Mouse (Mus musculus) lung, postnatal 14 days (tissue): ENCODE data around the gene Ndufa1.
"Not testable (repeated sequence)": the region's sequence is repeated elsewhere in the genome, so short reads cannot be mapped to it uniquely, and the experiment has no call there.

Experiments
- DNase-seq: peaks from one replicate; pipeline ENCODE4 v3.0.0; 2021

The Ndufa1 gene

DNA sequence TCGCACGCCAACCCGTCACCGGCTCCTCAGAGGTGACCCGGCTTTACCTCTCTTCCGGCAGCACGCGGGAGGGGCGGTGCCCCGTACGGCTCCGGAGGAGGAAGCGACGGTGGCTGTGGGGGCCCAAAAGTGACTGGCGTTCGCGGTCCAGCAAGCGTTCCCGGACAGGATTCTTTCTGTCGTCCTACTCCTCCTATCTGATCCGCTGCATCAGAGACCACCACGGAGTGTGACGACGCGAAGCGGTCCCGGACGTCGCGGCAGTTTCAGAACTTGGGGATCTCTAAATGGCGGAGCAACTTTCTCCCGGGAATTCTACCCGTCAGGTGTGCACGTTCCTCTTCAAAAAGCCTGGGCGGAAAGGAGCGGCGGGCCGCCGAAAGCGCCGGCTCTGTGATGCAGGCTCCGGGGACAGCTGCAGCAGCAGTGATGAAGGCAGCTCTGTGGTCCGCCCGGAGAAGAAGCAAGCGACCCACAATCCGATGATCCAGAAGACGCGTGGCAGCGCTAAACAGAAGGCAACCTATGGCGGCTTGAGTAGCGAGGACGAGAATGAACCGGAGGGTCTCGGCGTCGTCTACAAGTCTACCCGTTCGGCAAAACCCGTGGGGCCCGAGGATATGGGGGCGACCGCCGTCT is at the start of gene Ndufa1, which contains the start of gene Rnf113a1:
Gene Ndufa1, minus strand, starts transcription at position 59 of the 639 bp plus-strand sequence.
Gene Rnf113a1, plus strand, starts transcription at position 141 of the 639 bp plus-strand sequence.
- DNase-seq, result peak; percentile 78

DNA sequence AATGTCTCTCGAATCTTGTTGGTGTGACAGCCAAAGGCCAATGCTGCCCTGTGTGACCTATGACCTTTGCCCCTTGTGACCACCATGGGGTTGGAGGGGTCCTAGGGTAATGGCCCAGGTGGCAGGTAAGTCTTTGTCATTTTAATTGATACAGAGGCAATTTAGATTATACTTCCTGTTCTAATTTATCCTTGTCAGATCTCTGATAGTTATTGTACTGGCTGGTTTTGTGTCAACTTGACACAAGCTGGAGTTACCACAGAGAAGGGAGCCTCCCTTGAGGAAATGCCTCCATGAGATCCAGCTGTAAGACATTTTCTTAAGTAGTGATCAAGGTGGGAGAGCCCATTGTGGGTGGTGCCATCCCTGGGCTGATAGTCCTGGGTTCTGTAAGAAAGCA is 31.2 kb upstream of the Ndufa1 start, which contains the start of gene Rhox1:
Gene Rhox1, minus strand, starts transcription at position 101 of the 400 bp plus-strand sequence.
- not testable (repeated sequence) for DNase-seq

DNA sequence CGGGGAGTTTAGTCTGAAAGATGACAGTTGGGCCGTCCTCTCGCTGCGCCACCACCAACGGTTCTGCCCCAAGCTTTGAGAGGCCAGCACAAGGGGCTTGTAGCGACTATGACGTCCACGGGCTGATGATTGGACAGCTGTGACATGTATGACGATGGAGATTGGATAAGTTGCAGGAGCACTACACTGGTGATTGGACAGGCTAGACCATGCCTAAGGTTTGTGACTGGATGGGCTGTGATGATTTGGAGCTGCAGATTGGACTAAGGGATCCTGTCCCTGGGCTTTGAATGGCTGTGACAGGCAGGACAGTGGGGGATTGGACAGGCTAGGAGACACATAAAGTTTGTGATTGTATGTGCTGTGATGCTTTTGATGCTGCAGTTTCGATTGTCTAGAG is 20.0 kb upstream of the Ndufa1 start, which contains the start of gene Gm9:
Gene Gm9, minus strand, starts transcription at position 101 of the 400 bp plus-strand sequence.
- no peak for DNase-seq

DNA sequence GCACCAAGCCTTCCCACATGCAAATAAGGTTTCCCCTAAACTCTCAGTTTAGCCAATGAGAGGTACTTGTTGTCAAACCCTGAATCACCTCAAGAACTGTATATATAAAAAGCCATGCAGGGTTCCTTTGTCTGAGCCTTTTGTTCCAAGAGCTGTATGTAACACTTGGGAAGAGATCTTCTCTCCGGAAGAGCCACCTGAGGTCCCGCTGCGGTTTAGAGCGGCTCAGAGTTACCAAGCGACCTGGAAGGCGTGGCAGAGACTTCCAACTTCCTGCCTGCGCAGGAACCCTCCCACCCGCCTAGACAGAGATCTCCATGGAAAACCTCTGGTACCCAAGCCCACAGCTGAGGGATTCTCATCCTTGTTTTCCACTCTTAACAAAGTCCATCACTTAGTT is 7.7 kb upstream of the Ndufa1 start:
- DNase-seq, result no peak

DNA sequence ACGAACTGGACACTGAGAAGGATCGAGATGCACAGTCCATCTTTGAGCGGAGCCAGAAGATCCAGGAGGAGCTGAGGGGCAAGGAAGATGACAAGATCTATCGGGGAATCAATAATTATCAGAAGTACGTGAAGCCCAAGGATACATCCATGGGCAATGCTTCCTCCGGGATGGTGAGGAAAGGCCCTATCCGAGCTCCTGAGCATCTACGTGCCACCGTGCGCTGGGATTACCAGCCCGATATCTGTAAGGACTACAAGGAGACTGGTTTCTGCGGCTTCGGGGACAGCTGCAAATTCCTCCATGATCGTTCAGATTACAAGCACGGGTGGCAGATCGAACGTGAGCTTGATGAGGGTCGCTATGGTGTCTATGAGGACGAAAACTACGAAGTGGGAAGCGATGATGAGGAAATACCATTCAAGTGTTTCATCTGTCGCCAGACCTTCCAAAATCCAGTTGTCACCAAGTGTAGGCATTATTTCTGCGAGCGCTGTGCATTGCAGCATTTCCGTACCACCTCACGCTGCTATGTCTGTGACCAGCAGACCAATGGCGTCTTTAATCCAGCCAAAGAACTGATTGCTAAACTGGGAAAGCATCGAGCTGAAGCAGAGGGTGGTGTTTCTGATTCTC is 899 bp upstream of the Ndufa1 start:
- no peak for DNase-seq

DNA sequence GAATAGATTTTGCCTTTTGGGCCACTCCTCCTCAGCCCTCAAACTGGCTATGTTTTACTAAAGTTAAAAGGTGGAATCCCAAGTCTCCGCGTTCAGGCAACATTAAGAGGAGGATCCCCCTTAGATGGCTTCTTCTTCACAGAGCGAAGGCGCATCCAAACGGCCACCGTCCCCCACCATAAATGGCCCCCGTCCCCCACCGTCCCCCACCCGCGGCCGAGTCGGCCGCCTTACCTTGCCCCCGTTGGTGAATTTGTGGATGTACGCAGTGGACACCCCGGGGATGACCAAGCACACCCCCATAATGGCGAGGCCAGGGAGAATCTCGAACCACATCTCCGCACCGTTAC is 233 bp downstream of the Ndufa1 start:
- no peak for DNase-seq

DNA sequence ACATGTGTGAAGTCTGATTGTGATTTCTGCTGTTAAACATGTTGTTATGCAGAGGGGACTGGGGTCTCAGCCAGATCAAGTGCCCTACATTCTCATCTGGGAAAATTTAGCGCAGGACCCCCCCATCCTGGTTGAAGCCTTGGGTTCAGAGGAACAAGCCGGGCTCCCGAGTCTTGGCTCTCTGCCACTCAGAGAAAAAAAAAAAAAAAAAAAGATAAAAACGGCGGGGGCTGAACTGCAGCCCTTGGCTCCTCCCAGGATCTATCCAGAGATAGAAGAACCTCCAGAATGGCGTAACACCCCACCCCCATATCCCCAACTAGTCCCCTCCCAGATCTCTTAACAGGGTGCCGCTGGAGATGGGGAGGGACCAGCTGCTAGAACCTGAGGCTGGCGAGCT is 6.6 kb downstream of the Ndufa1 start:
- DNase-seq, result not testable (repeated sequence)

DNA sequence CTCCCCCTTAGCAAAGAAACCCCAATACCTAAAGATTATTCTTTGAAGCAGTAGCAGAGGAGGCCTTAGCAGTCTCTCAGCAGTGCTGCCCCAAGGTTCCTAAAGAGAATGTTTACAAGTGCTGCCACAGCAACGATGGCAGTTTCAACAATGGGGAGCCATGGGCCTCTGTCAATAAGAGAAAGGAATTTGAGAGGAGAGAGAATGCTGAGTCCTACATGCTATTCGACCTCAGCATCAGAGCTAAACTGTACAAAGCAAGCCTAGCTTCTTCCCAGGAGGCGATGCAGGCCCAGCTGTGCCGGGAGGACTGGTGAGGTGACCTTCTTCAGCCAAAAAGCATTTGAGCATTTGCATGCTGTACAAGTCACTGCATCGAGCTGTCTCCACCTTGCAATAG is 22.2 kb downstream of the Ndufa1 start, which contains the start of gene Akap14:
Gene Akap14, minus strand, starts transcription at position 101 of the 400 bp plus-strand sequence.
- no peak for DNase-seq

DNA sequence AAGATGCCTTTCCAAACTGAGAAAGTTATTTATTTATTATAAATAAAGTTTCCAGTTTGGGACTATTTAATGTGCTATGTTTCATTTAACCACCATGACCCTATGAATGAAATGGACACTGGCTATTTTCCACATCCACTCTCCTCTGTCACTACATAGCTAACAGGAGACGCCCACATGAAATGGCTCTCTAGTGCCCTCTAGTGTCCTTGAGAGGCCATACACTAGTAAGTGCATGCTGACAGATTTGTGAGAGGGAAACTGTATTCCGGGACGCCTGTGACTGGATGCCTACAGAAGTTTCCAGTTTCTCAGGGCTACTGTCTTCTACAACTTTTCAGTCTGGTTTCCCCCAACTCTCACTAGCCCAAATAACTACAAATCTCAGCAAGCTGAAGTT is 23.9 kb downstream of the Ndufa1 start:
- peak; percentile 43 for DNase-seq

DNA sequence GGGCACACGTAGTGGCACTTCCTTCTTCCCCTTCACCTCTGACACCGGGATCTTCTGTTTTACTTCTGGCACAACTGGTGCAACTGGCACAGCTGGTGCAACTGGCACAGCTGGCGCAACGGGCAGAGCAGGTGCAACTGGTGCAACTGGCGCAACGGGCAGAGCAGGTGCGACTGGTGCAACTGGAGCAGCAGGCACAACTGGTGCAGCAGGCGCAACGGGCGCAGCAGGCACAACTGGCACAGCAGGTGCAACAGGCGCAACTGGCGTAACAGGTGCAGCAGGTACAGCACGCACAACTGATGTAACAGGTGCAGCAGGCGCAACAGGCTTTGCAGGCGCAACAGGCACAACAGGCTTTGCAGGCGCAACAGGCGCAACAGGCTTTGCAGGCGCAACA is 27.8 kb downstream of the Ndufa1 start:
- no peak for DNase-seq

DNA sequence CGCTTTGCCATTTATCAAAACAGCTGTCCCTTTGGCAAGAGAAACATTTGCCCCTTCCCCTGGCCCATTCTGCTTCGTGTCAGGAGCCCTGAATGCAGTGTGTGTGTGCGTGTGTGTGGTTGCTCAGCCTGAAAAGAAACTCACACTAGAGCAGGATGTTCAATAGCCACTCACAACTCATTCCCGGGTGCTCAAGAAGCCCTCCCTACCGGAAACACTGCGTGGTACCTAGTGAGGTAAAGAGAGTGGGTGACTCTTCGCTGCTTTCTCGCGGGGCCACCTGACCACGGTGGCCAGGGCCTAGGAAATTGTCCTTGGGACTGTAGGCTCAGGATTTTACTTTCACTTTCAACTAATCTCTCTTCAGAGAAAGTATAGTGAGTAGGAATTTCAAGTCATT is 29.8 kb downstream of the Ndufa1 start:
- no peak for DNase-seq

DNA sequence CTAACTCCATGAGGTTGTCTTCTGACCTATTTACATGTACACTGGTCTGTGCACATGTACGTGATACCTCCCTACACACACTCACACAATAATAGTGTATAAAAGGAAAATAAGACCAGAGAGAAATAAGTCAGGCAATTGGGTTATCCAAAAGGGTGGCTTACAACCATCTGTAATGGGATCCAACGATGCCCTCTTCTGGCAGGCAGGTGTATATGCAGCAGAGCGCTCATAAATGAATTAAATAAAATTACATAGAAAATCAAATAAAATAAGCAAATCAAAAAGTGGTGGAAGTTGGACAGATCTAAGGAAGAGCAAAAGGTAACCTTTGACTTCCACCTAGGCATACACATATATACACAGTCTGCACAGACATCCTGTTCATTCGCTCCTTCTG is 33.1 kb downstream of the Ndufa1 start:
- peak; percentile 1 for DNase-seq

DNA sequence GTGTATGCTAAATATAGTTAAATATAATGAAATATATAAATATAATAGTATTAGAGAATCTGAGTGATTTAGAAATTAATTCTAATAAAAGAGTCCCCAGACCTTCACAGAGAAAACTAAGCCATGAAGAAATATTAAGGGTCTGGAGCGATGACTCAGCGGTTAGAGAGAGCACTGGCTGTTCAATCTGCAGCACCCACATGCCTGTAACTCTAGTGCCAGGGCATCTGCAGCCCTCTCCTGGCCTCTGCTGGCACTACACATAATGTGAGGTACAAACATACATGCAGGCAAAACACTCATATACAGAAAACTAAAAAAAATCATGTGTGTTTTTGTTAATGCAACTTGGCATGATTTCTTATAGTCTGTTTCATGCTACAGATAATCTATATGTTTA is 46.0 kb downstream of the Ndufa1 start:
- peak; percentile 17 for DNase-seq

DNA sequence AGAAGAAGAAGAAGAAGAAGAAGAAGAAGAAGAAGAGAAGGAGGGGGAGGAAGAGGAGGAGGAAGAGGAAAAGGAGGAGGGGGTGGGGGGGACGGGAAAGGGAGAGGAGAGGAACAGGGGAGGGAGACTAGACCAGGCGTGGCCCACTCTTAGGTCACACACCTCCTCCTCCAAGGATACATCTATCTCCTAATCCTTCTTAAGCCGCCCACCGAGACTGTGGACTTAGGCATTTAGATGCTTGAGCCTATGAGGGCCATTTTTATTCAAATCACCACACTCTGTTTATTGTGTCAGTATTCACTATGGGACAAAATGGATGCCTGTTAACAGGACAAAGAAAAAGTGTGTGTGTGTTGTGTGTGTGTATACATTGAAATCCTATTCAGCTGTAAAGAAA is 46.5 kb downstream of the Ndufa1 start:
- DNase-seq, result not testable (repeated sequence)

DNA sequence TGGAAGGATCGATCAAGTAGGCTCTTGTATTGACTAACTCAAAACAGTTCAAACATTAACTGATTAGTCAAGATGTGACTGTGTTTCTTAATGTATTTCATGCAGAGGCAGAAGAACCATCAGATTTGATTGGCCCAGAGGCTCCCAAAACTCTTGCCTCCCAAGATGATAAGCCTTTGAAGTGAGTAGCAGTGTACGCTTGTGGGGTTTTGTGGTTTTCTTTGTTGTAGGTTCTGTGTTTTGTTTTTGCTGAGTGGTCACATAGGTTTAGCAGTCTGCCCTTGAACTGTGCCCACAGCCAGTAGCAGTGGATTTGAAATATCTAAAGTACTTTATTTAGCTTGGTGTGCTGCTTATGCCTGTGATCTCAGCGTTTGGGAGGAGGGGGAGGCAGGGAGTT is 49.2 kb downstream of the Ndufa1 start:
- no peak for DNase-seq
